Mouse (Mus musculus): ENCODE data around the gene Opn4.

DNA sequence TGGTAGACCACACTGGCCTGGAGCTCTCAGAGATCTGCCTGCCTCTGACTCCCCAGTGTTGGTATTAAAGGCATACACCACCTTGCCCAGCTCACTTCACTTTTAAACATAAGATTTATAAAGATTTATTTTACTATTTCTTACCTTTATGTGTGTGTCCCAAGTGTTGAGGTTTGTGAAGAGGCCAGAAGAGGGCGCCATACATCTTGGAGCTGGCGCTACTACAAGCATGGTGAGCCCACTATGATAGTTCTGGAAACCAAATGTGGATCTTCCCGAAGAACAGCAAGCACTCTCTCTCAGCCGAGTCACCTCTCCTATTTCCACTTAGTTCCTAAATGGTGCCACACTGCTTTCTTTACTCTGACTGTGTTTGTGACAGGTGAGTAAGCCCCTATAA is 12.3 kb upstream of the Opn4 start:
- TF ChIP-seq GATA1 (IDR thresholded peaks at IDR 0.05; ENCODE audit: borderline replicate concordance, low read length) (no peak), FLI1 (IDR thresholded peaks at IDR 0.05; ENCODE audit: low read length) (no peak)

Measured in megakaryocyte, embryonic 14.5 days (primary cell).